Mouse (Mus musculus): ENCODE data around the gene Slc6a2.

- TF ChIP-seq CTCF (IDR thresholded peaks at IDR 0.05; ENCODE audit: low read depth) (no peak), EP300 (optimal IDR thresholded peaks at IDR 0.05) (no peak)
Measured at GRCm38 (mm10) chr8:92961088-92961487, 1.2 kb downstream of the Slc6a2 start.

Data from stomach, postnatal 0 days (tissue).